Mouse (Mus musculus): Measurements from ENCODE around the gene Kcnq5.
"Not testable (repeated sequence)": the region's sequence is repeated elsewhere in the genome, so short reads cannot be mapped to it uniquely, and the experiment has no call there.

Gene Kcnq5

GRCm38 (mm10) chr1:21838534-21838933 lies 123.2 kb downstream of the Kcnq5 start:
- no peak for DNase-seq (ENCODE audit: low read depth, low spot score)

- no peak for DNase-seq (ENCODE audit: low read depth, low spot score)
These were observed 124.4 kb downstream of the Kcnq5 start for GRCm38 (mm10) chr1:21837387-21837786.

DNA sequence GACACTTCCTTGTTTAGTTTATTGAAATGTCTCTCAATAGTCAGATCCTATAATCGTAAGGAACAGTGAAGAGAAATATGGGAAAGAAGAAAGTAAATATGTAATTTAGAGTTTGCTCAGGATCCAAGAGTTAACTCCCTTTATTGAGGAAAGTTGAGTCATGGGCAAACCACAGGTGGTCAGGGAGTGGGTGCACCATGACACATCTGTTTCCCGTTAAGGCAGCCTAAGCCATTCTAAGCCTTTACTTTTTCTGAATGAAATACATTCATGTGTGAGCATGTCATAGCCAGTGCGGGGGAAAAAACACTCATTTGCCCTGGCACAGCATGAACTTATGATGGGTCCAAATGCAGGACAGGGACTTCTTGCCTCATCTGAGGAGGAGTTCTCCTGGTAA lies 125.4 kb downstream of the Kcnq5 start:
- DNase-seq (ENCODE audit: low read depth, low spot score) = no peak

GRCm38 (mm10) chr1:21829909-21830455 lies 131.8 kb downstream of the Kcnq5 start:
- DNase-seq (ENCODE audit: low read depth, low spot score) = no peak

DNA sequence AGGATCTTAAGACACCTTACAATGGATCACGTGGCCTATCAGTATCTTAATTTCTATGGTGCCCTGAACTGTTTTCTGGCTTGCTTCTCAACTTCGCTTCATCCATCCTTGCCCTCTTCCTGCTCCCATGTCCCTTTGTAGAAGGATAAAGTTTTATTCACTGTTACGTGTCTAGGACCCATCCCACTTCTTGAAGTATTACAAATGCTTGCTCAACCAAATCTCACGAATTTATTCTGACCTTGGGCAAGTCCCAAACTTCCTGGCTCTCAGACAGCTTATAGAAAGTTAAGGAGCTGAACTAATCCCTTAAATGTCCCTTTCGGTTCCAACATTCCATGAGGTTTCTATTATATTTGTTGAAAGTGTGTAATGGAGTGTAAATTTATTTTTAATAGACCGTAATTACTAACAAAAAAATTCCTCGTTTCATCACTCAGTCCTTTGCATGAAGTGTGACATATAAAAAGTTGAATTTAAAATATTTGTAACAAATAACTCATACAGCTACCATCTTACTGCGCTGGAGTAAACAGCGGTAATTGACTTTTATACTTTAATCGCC lies 141.6 kb downstream of the Kcnq5 start:
- no peak for DNase-seq (ENCODE audit: low read depth, low spot score)

GRCm38 (mm10) chr1:21805064-21805463 lies 156.7 kb downstream of the Kcnq5 start:
- no peak for DNase-seq (ENCODE audit: low read depth, low spot score)

- no peak for DNase-seq (ENCODE audit: low read depth, low spot score)
These were observed 157.3 kb downstream of the Kcnq5 start for GRCm38 (mm10) chr1:21804477-21804866.

- no peak for DNase-seq (ENCODE audit: low read depth, low spot score)
These were observed 157.8 kb downstream of the Kcnq5 start for GRCm38 (mm10) chr1:21803751-21804476.

DNA sequence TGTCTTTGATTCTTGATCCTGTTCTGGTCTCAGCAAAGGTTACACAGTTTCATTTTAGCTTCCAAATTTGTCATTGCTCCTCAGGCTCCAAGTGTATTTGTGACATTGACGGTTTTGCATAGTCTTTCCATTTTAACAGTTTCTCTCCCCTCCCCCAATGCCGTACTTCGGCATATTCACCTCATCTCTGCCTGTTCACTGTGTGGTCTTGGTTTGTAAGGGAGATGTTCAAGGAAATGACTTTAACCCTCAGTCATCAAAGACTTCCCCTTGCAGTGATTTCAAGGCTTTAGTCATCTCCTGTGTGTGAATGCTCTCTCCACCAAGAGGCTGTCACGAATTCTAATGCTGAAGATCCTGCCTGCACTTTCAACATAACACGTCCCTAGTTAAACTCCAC lies 181.0 kb downstream of the Kcnq5 start:
- no peak for DNase-seq (ENCODE audit: low read depth, low spot score)

DNA sequence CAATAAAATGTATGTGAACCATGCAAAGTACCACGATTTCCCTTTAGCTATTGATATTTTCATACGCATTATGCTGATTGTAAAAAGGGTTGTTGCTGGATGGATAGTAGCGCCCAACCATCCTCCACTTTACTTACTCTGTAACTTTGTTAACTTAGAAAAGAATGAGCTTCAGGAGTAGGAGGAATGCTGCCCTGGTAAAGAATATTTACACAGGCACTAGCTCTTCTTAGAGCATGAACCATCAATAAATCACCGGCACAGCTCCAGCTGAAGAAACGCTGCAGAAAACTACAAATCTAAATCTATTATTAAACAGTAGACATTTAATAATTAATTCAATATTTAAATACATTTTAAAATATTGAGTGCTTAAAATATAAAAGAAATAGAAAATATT lies 184.2 kb downstream of the Kcnq5 start:
- no peak for DNase-seq (ENCODE audit: low read depth, low spot score)

GRCm38 (mm10) chr1:21773931-21774330 lies 187.8 kb downstream of the Kcnq5 start:
- DNase-seq (ENCODE audit: low read depth, low spot score) = no peak

- DNase-seq (ENCODE audit: low read depth, low spot score) = no peak
These were observed 191.2 kb downstream of the Kcnq5 start for GRCm38 (mm10) chr1:21770494-21770893.

- no peak for DNase-seq (ENCODE audit: low read depth, low spot score)
These were observed 212.4 kb downstream of the Kcnq5 start for GRCm38 (mm10) chr1:21749297-21749696.

GRCm38 (mm10) chr1:21729131-21729530 lies 232.6 kb downstream of the Kcnq5 start:
- no peak for DNase-seq (ENCODE audit: low read depth, low spot score)

- not testable (repeated sequence) for DNase-seq (ENCODE audit: low read depth, low spot score)
These were observed 238.5 kb downstream of the Kcnq5 start for GRCm38 (mm10) chr1:21723231-21723630.

- DNase-seq (ENCODE audit: low read depth, low spot score) = no peak
These were observed 240.5 kb downstream of the Kcnq5 start for GRCm38 (mm10) chr1:21721246-21721645.

DNA sequence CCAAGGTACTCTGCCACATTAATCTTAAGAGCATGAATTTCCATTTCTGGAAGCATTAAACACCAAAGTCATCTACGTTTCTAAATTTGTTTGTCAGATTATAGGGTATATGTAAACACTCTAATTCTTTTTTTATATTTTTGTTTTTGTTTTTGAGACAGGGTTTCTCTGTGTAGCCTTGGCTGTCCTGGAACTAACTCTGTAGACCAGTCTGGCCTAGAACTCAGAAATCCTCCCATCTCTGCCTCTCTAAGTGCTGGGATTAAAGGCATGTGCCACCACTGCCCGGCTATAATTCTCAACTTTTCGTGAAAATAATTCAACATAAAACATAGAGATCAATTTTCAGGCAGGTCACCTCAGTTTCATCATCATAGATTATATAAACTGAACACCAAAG lies 246.9 kb downstream of the Kcnq5 start:
- DNase-seq (ENCODE audit: low read depth, low spot score) = peak; percentile 66

DNA sequence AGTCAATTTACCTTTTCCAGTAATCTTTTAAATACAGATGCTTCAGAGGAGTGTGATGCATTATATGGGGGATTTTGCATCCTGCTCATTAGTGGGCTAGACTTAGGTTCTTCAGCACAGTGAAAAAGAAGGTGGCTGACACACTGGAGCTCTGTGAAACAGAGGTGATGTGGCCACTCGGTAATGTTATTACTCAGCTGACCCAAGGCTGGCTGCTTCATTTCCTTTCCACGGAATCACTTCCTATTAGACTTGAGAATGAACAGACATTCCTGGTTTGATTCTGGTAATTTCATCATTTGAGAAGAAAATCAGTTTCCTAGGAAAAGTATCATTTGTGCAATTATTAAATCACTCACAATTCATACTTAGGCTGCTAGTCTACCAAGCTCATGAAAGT lies 249.0 kb downstream of the Kcnq5 start:
- DNase-seq (ENCODE audit: low read depth, low spot score) = no peak

DNA sequence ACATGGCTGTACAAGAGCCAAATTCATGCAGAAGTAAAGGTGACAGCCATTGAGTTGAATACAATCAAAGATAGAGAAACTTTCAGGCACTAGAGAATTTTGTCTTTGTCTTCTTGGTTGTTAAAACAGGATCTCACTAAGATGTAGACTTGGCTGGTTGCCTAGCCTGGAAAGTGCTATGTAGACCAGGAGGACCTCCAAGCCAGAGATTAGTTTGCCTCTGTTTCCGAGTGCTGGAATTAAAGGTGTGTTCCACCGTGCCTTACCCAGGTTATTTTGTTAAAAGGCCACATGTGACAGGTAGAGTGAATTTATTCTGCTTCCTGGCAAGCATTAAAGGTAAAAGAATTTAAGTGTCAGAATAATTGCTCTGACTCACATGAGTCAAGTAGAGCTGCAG lies 271.3 kb downstream of the Kcnq5 start:
- DNase-seq (ENCODE audit: low read depth, low spot score) = no peak

GRCm38 (mm10) chr1:21688918-21689317 lies 272.8 kb downstream of the Kcnq5 start:
- DNase-seq (ENCODE audit: low read depth, low spot score) = no peak

- no peak for DNase-seq (ENCODE audit: low read depth, low spot score)
These were observed 277.3 kb downstream of the Kcnq5 start for GRCm38 (mm10) chr1:21684444-21684843.

GRCm38 (mm10) chr1:21676805-21677204 lies 284.9 kb downstream of the Kcnq5 start:
- no peak for DNase-seq (ENCODE audit: low read depth, low spot score)

DNA sequence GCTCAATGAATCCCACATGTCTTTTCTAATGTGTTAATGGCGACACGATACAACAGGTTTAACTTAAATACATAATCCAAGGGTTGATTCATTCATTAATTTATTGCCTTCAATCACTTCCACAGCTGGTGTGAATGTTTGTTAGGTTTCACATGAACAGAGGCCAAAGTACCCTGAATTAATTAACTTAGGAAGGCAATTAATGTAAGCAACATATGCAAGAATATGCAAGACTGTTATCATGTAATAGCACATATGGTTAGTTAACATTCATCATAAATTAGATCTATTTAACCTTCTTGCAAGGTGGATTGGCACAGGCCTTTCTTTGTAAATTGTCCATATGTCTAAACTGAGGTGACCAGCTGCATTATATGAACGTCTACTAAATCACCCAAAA lies 300.9 kb downstream of the Kcnq5 start:
- no peak for DNase-seq (ENCODE audit: low read depth, low spot score)

All from WW6 (cell line).